Mouse (Mus musculus) neural tube, embryonic 11.5 days (tissue): Measurements from ENCODE around the gene Fam243. TPM values are rescaled to one million over a fixed set of nuclear protein-coding genes. Genes with fewer than 3 reads are reported as not detected.

Experiments
- ATAC-seq: fragments of 200-750 bp; cut with Nextera tagmentation; 2 replicates; pipeline ENCODE4 v1.8.0; 2017; ENCODE audit warnings: moderate number of reproducible peaks, mild to moderate bottlenecking, moderate TSS enrichment, moderate library complexity; ENCODE audit not compliant: insufficient read depth, low FRiP score, low TSS enrichment
- DNase-seq: peaks from one replicate; pipeline ENCODE4 v3.0.0-alpha.2; 2015; ENCODE audit warnings: low spot score
- H3K27ac ChIP-seq: fragments of 300-500 bp; sonication (generic); 2 replicates; pipeline ENCODE4 v1.5.1; 2014; ENCODE audit warnings: low read depth, mild to moderate bottlenecking, low read length
- H3K27me3 ChIP-seq: fragments of 300-500 bp; sonication (generic); 2 replicates; pipeline ENCODE4 v1.6.1; 2014; ENCODE audit warnings: mild to moderate bottlenecking, low read length, mixed read lengths; ENCODE audit not compliant: control insufficient read depth, insufficient read depth
- H3K36me3 ChIP-seq: fragments of 300-500 bp; sonication (generic); 2 replicates; pipeline ENCODE4 v1.6.1; 2014; ENCODE audit warnings: mild to moderate bottlenecking, low read length, moderate library complexity, mixed read lengths; ENCODE audit not compliant: control insufficient read depth, insufficient read depth
- H3K4me1 ChIP-seq: fragments of 300-500 bp; sonication (generic); 2 replicates; pipeline ENCODE4 v1.6.1; 2014; ENCODE audit warnings: low read length, mixed read lengths; ENCODE audit not compliant: control insufficient read depth, insufficient read depth
- H3K4me2 ChIP-seq: fragments of 300-500 bp; sonication (generic); 2 replicates; pipeline ENCODE4 v1.6.1; 2014; ENCODE audit warnings: low read depth, mild to moderate bottlenecking, moderate library complexity
- H3K4me3 ChIP-seq: fragments of 300-500 bp; sonication (generic); 2 replicates; pipeline ENCODE4 v1.5.1; 2014; ENCODE audit warnings: low read depth, low read length
- H3K9ac ChIP-seq: fragments of 300-500 bp; sonication (generic); 2 replicates; pipeline ENCODE4 v1.6.1; 2014; ENCODE audit warnings: mild to moderate bottlenecking, low read length
- H3K9me3 ChIP-seq: fragments of 300-500 bp; sonication (generic); 2 replicates; pipeline ENCODE4 v1.6.1; 2016; ENCODE audit warnings: low read length; ENCODE audit not compliant: control insufficient read depth
- WGBS: fragments of 180-500 bp; shearing (Covaris S2); extraction: QIAGEN DNeasy Blood & Tissue Kit; methylation state at CpG from one replicate; pipeline ENCODE4 v1.1.7; 2014; 5-methylcytosine and 5-hydroxymethylcytosine counted together
- polyA plus RNA-seq: library from polyadenylated mRNA; unstranded; fragments of >200 nt; fragmentation: Nextera tagmentation; extraction: Ambion mirVana; gene quantifications from 2 replicates; pipeline ENCODE4 v1.2.1, GENCODE M21; 2014

Fam243 gene
- polyA plus RNA-seq, 1 experiment from 2014 or later = not detected

- Histone ChIP-seq H3K4me1 (no peaks in the 10 kb centered on the region), H3K9me3 (no peaks in the 10 kb centered on the region), H3K9ac (no peak overlapping the region), H3K4me3 (no peak overlapping the region), H3K4me2 (no peak overlapping the region), H3K27ac (no peak overlapping the region), H3K27me3 (no peaks in the 10 kb centered on the region), H3K36me3 (no peaks in the 10 kb centered on the region)
- 87% methylated on average over 5 of the region's 5 CpGs for WGBS
- ATAC-seq (no peak), DNase-seq (no peak)
Observed at GRCm38 (mm10) chr16:92274516-92274915, 46.7 kb downstream of the Fam243 start.

Other genes starting within 250 kb of the Fam243 start
- gene Kcne2, start 29.1 kb downstream of the Fam243 start, polyA plus RNA-seq = 0.13 and 0.24 TPM in 2 replicates
- 107 and 110 TPM in 2 replicates for gene Smim11, start 20.2 kb downstream of the Fam243 start, polyA plus RNA-seq
- 0.15 and 0.54 TPM in 2 replicates for gene Kcne1, start 38.0 kb upstream of the Fam243 start, polyA plus RNA-seq
- 45.6 and 48.2 TPM in 2 replicates for gene Rcan1, start 149.4 kb upstream of the Fam243 start, polyA plus RNA-seq
- gene Clic6, start 164.3 kb upstream of the Fam243 start, polyA plus RNA-seq = 0.34 and 0.37 TPM in 2 replicates